ENCODE assay signal across 12 mouse cellular contexts in genomic region chr5:142921074-142921459, GRCm38 (mm10). TPM values are rescaled to one million over a fixed set of nuclear protein-coding genes. Genes with fewer than 3 reads are reported as not detected.
DNase-seq lines count a peak whose midpoint lies in the region; ATAC-seq and TF ChIP-seq lines count a peak whose summit lies in the region.
"Had no signal": no experiment of that assay in that cellular context is flagged by ENCODE, and none has a peak within 500 bp of the region (broad histone marks: within the 10 kb centered on the region; RNA-seq: fewer than 3 reads in every experiment).

No protein-coding gene starts in this region.

- H3K27ac ChIP-seq in heart, embryonic 14.5 days (replicated peaks in 1 of 2; ENCODE audit: control insufficient read depth in 1 of 2, insufficient read depth in 1 of 2, low read depth in 2 of 2, low read length in 2 of 2), result peak overlapping the region; percentile 37 to 66
- H3K27ac ChIP-seq in brown adipose tissue, adult 24 weeks (replicated peaks; ENCODE audit: low read depth, low read length), result peak overlapping the region; percentile 91
- peak overlapping the region; percentile 100 for H3K27ac ChIP-seq in liver, embryonic 16.5 days (ENCODE audit: low read length)
- H3K27ac ChIP-seq in left cerebral cortex, adult 2 months, result no peak overlapping the region
- H3K27ac ChIP-seq: forebrain, embryonic 15.5 days had no signal

- H3K4me3 ChIP-seq in heart, embryonic 14.5 days (ENCODE audit: control insufficient read depth in 1 of 2, insufficient read depth in 1 of 2, low read depth in 1 of 2, low read length in 2 of 2), result no peak overlapping the region
- H3K4me3 ChIP-seq in brown adipose tissue, adult 24 weeks (ENCODE audit: insufficient read depth, low read depth, low read length), result no peak overlapping the region
- peak overlapping the region; percentile 47 for H3K4me3 ChIP-seq in liver, embryonic 16.5 days (ENCODE audit: low read depth, low read length)
- H3K4me3 ChIP-seq in left cerebral cortex, adult 2 months, result no peak overlapping the region
- H3K4me3 ChIP-seq: forebrain, embryonic 15.5 days had no signal

- H3K9ac ChIP-seq in heart, embryonic 14.5 days (ENCODE audit: low read length), result no peak overlapping the region
- H3K9ac ChIP-seq in liver, embryonic 16.5 days (ENCODE audit: low read depth, low read length), result peak overlapping the region; percentile 70
- H3K9ac ChIP-seq: forebrain, embryonic 15.5 days had no signal

- H3K4me2 ChIP-seq in heart, embryonic 14.5 days (ENCODE audit: low read length), result peak overlapping the region; percentile 23; the same call in 1 of the 2 replicates
- H3K4me2 ChIP-seq in liver, embryonic 16.5 days (ENCODE audit: low read depth, low read length), result peak overlapping the region; percentile 80
- H3K4me2 ChIP-seq: forebrain, embryonic 15.5 days; midbrain, embryonic 11.5 days had no signal

- 50% methylated on average over 6 of the region's 6 CpGs for WGBS in heart, embryonic 14.5 days
- 21% methylated on average over 6 of the region's 6 CpGs for WGBS in liver, embryonic 16.5 days (ENCODE audit: insufficient replicate concordance)

- intact Hi-C loops in heart, postnatal 14 days (cut with DNase I), result no loop called here
- intact Hi-C loops in left cerebral cortex, adult 2 months (cut with DNase I), result no loop called here

- no peaks in the 10 kb centered on the region for H3K27me3 ChIP-seq in heart, embryonic 14.5 days (ENCODE audit: control insufficient read depth, insufficient read depth, low read length)
- no peaks in the 10 kb centered on the region for H3K27me3 ChIP-seq in liver, embryonic 16.5 days (ENCODE audit: control insufficient read depth, insufficient read depth, low read depth, low read length)
- H3K27me3 ChIP-seq: CH12.LX; forebrain, embryonic 15.5 days had no signal

- TF ChIP-seq CTCF in left cerebral cortex, adult 2 months (IDR thresholded peaks at IDR 0.05), result no peak

- no peaks in the 10 kb centered on the region for H3K36me3 ChIP-seq in heart, embryonic 14.5 days (ENCODE audit: control insufficient read depth, insufficient read depth, low read length)
- H3K36me3 ChIP-seq in liver, embryonic 16.5 days (ENCODE audit: control insufficient read depth, insufficient read depth), result no peaks in the 10 kb centered on the region
- H3K36me3 ChIP-seq: forebrain, embryonic 15.5 days had no signal

- peaks cover 21 to 24% of the 10 kb centered on the region in 2 experiments for H3K4me1 ChIP-seq in heart, embryonic 14.5 days (ENCODE audit: control insufficient read depth in 2 of 2, insufficient read depth in 2 of 2, low read length in 2 of 2)
- H3K4me1 ChIP-seq in brown adipose tissue, adult 24 weeks (ENCODE audit: control insufficient read depth, insufficient read depth, insufficient read length, low read length), result peaks cover 14% of the 10 kb centered on the region
- H3K4me1 ChIP-seq in liver, embryonic 16.5 days (ENCODE audit: control insufficient read depth, low read depth, low read length), result peaks cover 48% of the 10 kb centered on the region
- H3K4me1 ChIP-seq: forebrain, embryonic 15.5 days had no signal

- no peak for DNase-seq in heart, postnatal 14 days
- no peak for DNase-seq in B cell, adult 2 months
- no peak for DNase-seq in left cerebral cortex, adult 2 months (ENCODE audit: extremely low spot score in 1 of 2, low spot score in 2 of 2)
- no peak for DNase-seq in adrenal gland, postnatal 10 days
- DNase-seq: cerebellum, postnatal 36 days had no signal

- ATAC-seq in heart, embryonic 14.5 days (ENCODE audit: insufficient number of reproducible peaks, insufficient read depth, low FRiP score, low read depth), result peak; percentile 5; the same call in 1 of the 2 replicates
- peak; percentile 1 for ATAC-seq in CD4-positive, CD25-positive, alpha-beta regulatory T cell, adult 4 months
- peak; percentile 3 for ATAC-seq in liver, embryonic 16.5 days (ENCODE audit: low read depth)
- ATAC-seq: forebrain, embryonic 15.5 days had no signal

- H3K9me3 ChIP-seq in heart, embryonic 14.5 days (ENCODE audit: control insufficient read depth, low read length), result no peaks in the 10 kb centered on the region
- H3K9me3 ChIP-seq in liver, embryonic 16.5 days (replicated peaks; ENCODE audit: control insufficient read depth, low read length), result no peaks in the 10 kb centered on the region
- H3K9me3 ChIP-seq: forebrain, embryonic 15.5 days had no signal

RNA-seq across cellular contexts. Expression of gene Actb, which starts 14.5 kb away (rescaled TPM):
- polyA plus RNA-seq in heart, embryonic 14.5 days (2014; fragmentation: Nextera tagmentation; extraction: Ambion mirVana), result 5,159 and 5,554 TPM in 2 replicates
- total RNA-seq in heart, postnatal 14 days (2021), result 1,000 to 10,000 TPM; 1,025 to 1,358 TPM
- polyA plus RNA-seq in CD4-positive, CD25-positive, alpha-beta regulatory T cell, adult 4 months (2017; shearing (Covaris generic)), result over 10,000 TPM; 21,144 to 46,167 TPM
- 1,228 and 1,297 TPM in 2 replicates for polyA plus RNA-seq in brown adipose tissue, adult 24 weeks (2012; ENCODE audit: insufficient read depth, insufficient read length, missing spikeins)
- 6,197 and 6,568 TPM in 2 replicates for polyA plus RNA-seq in liver, embryonic 16.5 days (2015; fragmentation: Nextera tagmentation; extraction: Ambion mirVana)
- total RNA-seq in left cerebral cortex, adult 2 months (2021), result 1,000 to 10,000 TPM; 2,227 to 2,233 TPM
- 1,000 to 10,000 TPM; 2,913 to 2,936 TPM for total RNA-seq in adrenal gland, postnatal 10 days (2021)

RNA-seq across cellular contexts. Expression of gene Fbxl18, which starts 25.8 kb away (rescaled TPM):
- 5.5 and 7.2 TPM in 2 replicates for polyA plus RNA-seq in heart, embryonic 14.5 days (2014; fragmentation: Nextera tagmentation; extraction: Ambion mirVana)
- total RNA-seq in heart, postnatal 14 days (2021), result 1 to 10 TPM; 7.1 to 7.7 TPM
- polyA plus RNA-seq in CD4-positive, CD25-positive, alpha-beta regulatory T cell, adult 4 months (2017; shearing (Covaris generic)), result 1 to 10 TPM; 3.9 to 8.6 TPM
- polyA plus RNA-seq in brown adipose tissue, adult 24 weeks (2012; ENCODE audit: insufficient read depth, insufficient read length, missing spikeins), result 2.7 and 2.9 TPM in 2 replicates
- polyA plus RNA-seq in liver, embryonic 16.5 days (2015; fragmentation: Nextera tagmentation; extraction: Ambion mirVana), result 2.7 TPM in 2 replicates
- 10 to 100 TPM; 31.5 to 33.2 TPM for total RNA-seq in left cerebral cortex, adult 2 months (2021)
- 10 to 100 TPM in 1 of 2 experiments, 1 to 10 TPM in 1; 9.4 to 12.7 TPM for total RNA-seq in adrenal gland, postnatal 10 days (2021)

RNA-seq across cellular contexts. Expression of gene Fscn1, which starts 39.1 kb away (rescaled TPM):
- 120 and 124 TPM in 2 replicates for polyA plus RNA-seq in heart, embryonic 14.5 days (2014; fragmentation: Nextera tagmentation; extraction: Ambion mirVana)
- 10 to 100 TPM; 47.3 to 68.9 TPM for total RNA-seq in heart, postnatal 14 days (2021)
- polyA plus RNA-seq in CD4-positive, CD25-positive, alpha-beta regulatory T cell, adult 4 months (2017; shearing (Covaris generic)), result under 1 TPM; 0.36 to 0.58 TPM
- 9.1 and 16.2 TPM in 2 replicates for polyA plus RNA-seq in brown adipose tissue, adult 24 weeks (2012; ENCODE audit: insufficient read depth, insufficient read length, missing spikeins)
- polyA plus RNA-seq in liver, embryonic 16.5 days (2015; fragmentation: Nextera tagmentation; extraction: Ambion mirVana), result 19.6 and 20.4 TPM in 2 replicates
- 100 to 1,000 TPM; 334 to 344 TPM for total RNA-seq in left cerebral cortex, adult 2 months (2021)
- 100 to 1,000 TPM in 1 of 2 experiments, 10 to 100 TPM in 1; 85.6 to 125 TPM for total RNA-seq in adrenal gland, postnatal 10 days (2021)
